Mouse (Mus musculus) limb, embryonic 15.5 days (tissue): ENCODE measurements at regions not wholly inside any gene's neighbourhood (a gene's known extent, or its start where the extent isn't known, plus 50 kb on each side); places are given as distances from the start of the nearest gene placed in this dataset.
"Not testable (repeated sequence)": the region's sequence is repeated elsewhere in the genome, so short reads cannot be mapped to it uniquely, and the experiment has no call there.

Source experiments
- ATAC-seq: fragments of 200-750 bp; cut with Nextera tagmentation; 2 replicates; pipeline ENCODE4 v1.8.0; 2017; ENCODE audit warnings: low read depth, moderate TSS enrichment; ENCODE audit not compliant: insufficient number of reproducible peaks, low FRiP score, low TSS enrichment
- H3K27ac ChIP-seq: fragments of 300-500 bp; sonication (generic); 2 replicates; pipeline ENCODE4 v1.5.1; 2015; ENCODE audit warnings: moderate library complexity, mild to moderate bottlenecking, inconsistent platforms
- H3K27me3 ChIP-seq: fragments of 300-500 bp; sonication (generic); 2 replicates; pipeline ENCODE4 v1.6.1; 2015; ENCODE audit warnings: inconsistent platforms
- H3K36me3 ChIP-seq: fragments of 300-500 bp; sonication (generic); 2 replicates; pipeline ENCODE4 v1.6.1; 2015; ENCODE audit warnings: inconsistent platforms
- H3K4me1 ChIP-seq: fragments of 300-500 bp; sonication (generic); 2 replicates; pipeline ENCODE4 v1.6.1; 2015; ENCODE audit warnings: inconsistent platforms
- H3K4me2 ChIP-seq: fragments of 300-500 bp; sonication (generic); 2 replicates; pipeline ENCODE4 v1.6.1; 2015; ENCODE audit warnings: mild to moderate bottlenecking, inconsistent platforms
- H3K4me3 ChIP-seq: fragments of 300-500 bp; sonication (generic); 2 replicates; pipeline ENCODE4 v1.5.1; 2015; ENCODE audit warnings: mild to moderate bottlenecking, inconsistent platforms
- H3K9ac ChIP-seq: fragments of 300-500 bp; sonication (generic); 2 replicates; pipeline ENCODE4 v1.6.1; 2015; ENCODE audit warnings: inconsistent platforms
- H3K9me3 ChIP-seq: fragments of 300-500 bp; sonication (generic); 2 replicates; pipeline ENCODE4 v1.6.1; 2016; ENCODE audit warnings: inconsistent platforms
- WGBS: fragments of 180-500 bp; shearing (Covaris S2); methylation state at CpG from one replicate; pipeline ENCODE4 v1.1.7; 2015; 5-methylcytosine and 5-hydroxymethylcytosine counted together

- Histone ChIP-seq H3K4me2 (no peak overlapping the region), H3K9me3 (no peaks in the 10 kb centered on the region), H3K27ac (no peak overlapping the region), H3K27me3 (no peaks in the 10 kb centered on the region), H3K4me3 (no peak overlapping the region), H3K36me3 (no peaks in the 10 kb centered on the region), H3K4me1 (no peaks in the 10 kb centered on the region), H3K9ac (no peak overlapping the region)
- no peak for ATAC-seq
- 69% methylated on average over 2 of the region's 2 CpGs for WGBS
Measured at GRCm38 (mm10) chr1:189156906-189157305, 149.3 kb upstream of the Kctd3 start.

- no peaks in the 10 kb centered on the region for H3K9me3 ChIP-seq
- no peak overlapping the region for H3K4me2 ChIP-seq
- no peak for ATAC-seq
- no peaks in the 10 kb centered on the region for H3K36me3 ChIP-seq
- H3K4me1 ChIP-seq, result no peaks in the 10 kb centered on the region
- H3K9ac ChIP-seq, result no peak overlapping the region
- H3K27me3 ChIP-seq, result no peaks in the 10 kb centered on the region
- H3K4me3 ChIP-seq, result no peak overlapping the region
- H3K27ac ChIP-seq, result no peak overlapping the region
- 86% methylated on average over 2 of the region's 2 CpGs for WGBS
Measured at GRCm38 (mm10) chr1:189154376-189154775, 146.7 kb upstream of the Kctd3 start.

GRCm38 (mm10) chr1:189153150-189153549, 145.5 kb upstream of the Kctd3 start:
- no peak overlapping the region for H3K27ac ChIP-seq
- no peak overlapping the region for H3K4me3 ChIP-seq
- no peaks in the 10 kb centered on the region for H3K27me3 ChIP-seq
- WGBS, result 90% methylated on average over 10 of the region's 10 CpGs
- H3K4me1 ChIP-seq, result no peaks in the 10 kb centered on the region
- no peaks in the 10 kb centered on the region for H3K9me3 ChIP-seq
- H3K4me2 ChIP-seq, result no peak overlapping the region
- H3K36me3 ChIP-seq, result no peaks in the 10 kb centered on the region
- no peak for ATAC-seq
- H3K9ac ChIP-seq, result no peak overlapping the region

- Histone ChIP-seq H3K4me2 (no peak overlapping the region), H3K27ac (no peak overlapping the region), H3K27me3 (no peaks in the 10 kb centered on the region), H3K36me3 (no peaks in the 10 kb centered on the region), H3K4me3 (no peak overlapping the region), H3K9me3 (no peaks in the 10 kb centered on the region), H3K9ac (no peak overlapping the region), H3K4me1 (no peaks in the 10 kb centered on the region)
- no peak for ATAC-seq
- WGBS, result 71% methylated on average over 9 of the region's 9 CpGs
Measured at GRCm38 (mm10) chr1:189142982-189143451, 135.4 kb upstream of the Kctd3 start.

GRCm38 (mm10) chr1:189142551-189142950, 134.9 kb upstream of the Kctd3 start:
- WGBS, result 58% methylated on average over 7 of the region's 7 CpGs
- Histone ChIP-seq H3K36me3 (no peaks in the 10 kb centered on the region), H3K27me3 (no peaks in the 10 kb centered on the region), H3K4me1 (no peaks in the 10 kb centered on the region), H3K9ac (no peak overlapping the region), H3K4me3 (no peak overlapping the region), H3K4me2 (no peak overlapping the region), H3K9me3 (no peaks in the 10 kb centered on the region), H3K27ac (no peak overlapping the region)
- ATAC-seq, result no peak

- Histone ChIP-seq H3K4me3 (no peak overlapping the region), H3K36me3 (no peaks in the 10 kb centered on the region), H3K4me2 (no peak overlapping the region), H3K27me3 (no peaks in the 10 kb centered on the region), H3K9ac (no peak overlapping the region), H3K9me3 (no peaks in the 10 kb centered on the region), H3K27ac (no peak overlapping the region), H3K4me1 (no peaks in the 10 kb centered on the region)
- ATAC-seq, result no peak
- 82% methylated on average over 9 of the region's 9 CpGs for WGBS
Measured at GRCm38 (mm10) chr1:189141694-189142093, 134.1 kb upstream of the Kctd3 start.

GRCm38 (mm10) chr1:189136731-189137385, 129.2 kb upstream of the Kctd3 start:
- WGBS, result 67% methylated on average over 7 of the region's 7 CpGs
- Histone ChIP-seq H3K36me3 (no peaks in the 10 kb centered on the region), H3K4me2 (no peak overlapping the region), H3K9ac (no peak overlapping the region), H3K27me3 (no peaks in the 10 kb centered on the region), H3K4me1 (no peaks in the 10 kb centered on the region), H3K9me3 (no peaks in the 10 kb centered on the region), H3K4me3 (no peak overlapping the region), H3K27ac (no peak overlapping the region)
- ATAC-seq, result no peak

- H3K27ac ChIP-seq, result no peak overlapping the region
- ATAC-seq, result no peak
- H3K9ac ChIP-seq, result no peak overlapping the region
- no peaks in the 10 kb centered on the region for H3K36me3 ChIP-seq
- no peaks in the 10 kb centered on the region for H3K4me1 ChIP-seq
- H3K4me3 ChIP-seq, result no peak overlapping the region
- no peaks in the 10 kb centered on the region for H3K9me3 ChIP-seq
- 53% methylated on average over 4 of the region's 4 CpGs for WGBS
- no peak overlapping the region for H3K4me2 ChIP-seq
- H3K27me3 ChIP-seq, result no peaks in the 10 kb centered on the region
Measured at GRCm38 (mm10) chr1:189135826-189136225, 128.2 kb upstream of the Kctd3 start.

- no peak overlapping the region for H3K9ac ChIP-seq
- H3K27ac ChIP-seq, result no peak overlapping the region
- no peak for ATAC-seq
- no peaks in the 10 kb centered on the region for H3K36me3 ChIP-seq
- H3K4me2 ChIP-seq, result no peak overlapping the region
- no peaks in the 10 kb centered on the region for H3K27me3 ChIP-seq
- no peaks in the 10 kb centered on the region for H3K4me1 ChIP-seq
- 93% methylated on average over 2 of the region's 2 CpGs for WGBS
- no peaks in the 10 kb centered on the region for H3K9me3 ChIP-seq
- H3K4me3 ChIP-seq, result no peak overlapping the region
Measured at GRCm38 (mm10) chr1:189128706-189129105, 121.1 kb upstream of the Kctd3 start.

GRCm38 (mm10) chr1:189128246-189128645, 120.6 kb upstream of the Kctd3 start:
- H3K4me3 ChIP-seq, H3K9me3 ChIP-seq, H3K27me3 ChIP-seq, H3K4me2 ChIP-seq, H3K27ac ChIP-seq, H3K9ac ChIP-seq, ATAC-seq, H3K36me3 ChIP-seq, H3K4me1 ChIP-seq: not testable (repeated sequence)
- 66% methylated on average over 5 of the region's 5 CpGs for WGBS

- Histone ChIP-seq H3K27me3 (no peaks in the 10 kb centered on the region), H3K9ac (no peak overlapping the region), H3K4me3 (no peak overlapping the region), H3K36me3 (no peaks in the 10 kb centered on the region), H3K27ac (no peak overlapping the region), H3K4me1 (no peaks in the 10 kb centered on the region), H3K9me3 (no peaks in the 10 kb centered on the region), H3K4me2 (no peak overlapping the region)
- WGBS, result 40% methylated on average over 5 of the region's 5 CpGs
- ATAC-seq, result no peak
Measured at GRCm38 (mm10) chr1:189127367-189127766, 119.7 kb upstream of the Kctd3 start.

GRCm38 (mm10) chr1:189119941-189120735, 112.5 kb upstream of the Kctd3 start:
- H3K27me3 ChIP-seq, result no peaks in the 10 kb centered on the region
- no peak overlapping the region for H3K4me3 ChIP-seq
- H3K4me2 ChIP-seq, result no peak overlapping the region
- no peaks in the 10 kb centered on the region for H3K9me3 ChIP-seq
- no peak for ATAC-seq
- no peaks in the 10 kb centered on the region for H3K4me1 ChIP-seq
- WGBS, result 77% methylated on average over 6 of the region's 6 CpGs
- no peaks in the 10 kb centered on the region for H3K36me3 ChIP-seq
- no peak overlapping the region for H3K9ac ChIP-seq
- H3K27ac ChIP-seq, result no peak overlapping the region
